Mouse (Mus musculus) left cerebral cortex, postnatal 14 days (tissue): Measurements from ENCODE around the gene Scml4. TPM values are rescaled to one million over a fixed set of nuclear protein-coding genes. Genes with fewer than 3 reads are reported as not detected.

Source experiments
- DNase-seq, 2 experiments: peaks; one replicate each; pipeline ENCODE4 v3.0.0; 2021 to 2022; ENCODE audit warnings: low spot score in 2 of 2, mixed read lengths in 1 of 2
- intact Hi-C: fragments of 180-260 bp; cut with DNase I; formaldehyde crosslinking; loops from one replicate; pipeline ENCODE4 v1.15.1; 2025
- total RNA-seq, 2 experiments: library from RNA; stranded (reverse); gene quantifications; 2 replicates each; pipeline ENCODE4 v1.2.3; 2021

Scml4 gene
- total RNA-seq, 2 experiments from 2014 or later = 4.1 to 5.4 TPM

DNA sequence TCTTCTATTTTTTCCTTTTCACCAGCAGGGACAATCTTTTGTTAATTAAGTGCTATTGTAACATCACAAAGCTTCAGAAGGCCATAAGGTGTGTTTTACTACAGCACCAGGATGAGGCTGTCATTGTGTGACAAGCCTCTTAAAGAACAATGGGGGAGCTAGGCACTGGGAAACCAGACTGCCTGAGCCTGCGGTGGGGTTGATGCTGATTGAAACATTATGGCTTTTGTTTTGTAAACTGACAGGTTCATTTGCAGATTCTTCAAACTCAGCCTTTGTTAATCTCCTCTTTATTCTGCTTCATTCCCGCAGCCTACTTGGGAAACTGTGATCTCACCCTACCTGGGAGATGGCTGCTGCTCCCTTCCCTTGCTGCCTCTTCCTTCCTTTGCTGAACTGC, 108.2 kb downstream of the Scml4 start:
- no peak for DNase-seq
- intact Hi-C loops = no loop called here

DNA sequence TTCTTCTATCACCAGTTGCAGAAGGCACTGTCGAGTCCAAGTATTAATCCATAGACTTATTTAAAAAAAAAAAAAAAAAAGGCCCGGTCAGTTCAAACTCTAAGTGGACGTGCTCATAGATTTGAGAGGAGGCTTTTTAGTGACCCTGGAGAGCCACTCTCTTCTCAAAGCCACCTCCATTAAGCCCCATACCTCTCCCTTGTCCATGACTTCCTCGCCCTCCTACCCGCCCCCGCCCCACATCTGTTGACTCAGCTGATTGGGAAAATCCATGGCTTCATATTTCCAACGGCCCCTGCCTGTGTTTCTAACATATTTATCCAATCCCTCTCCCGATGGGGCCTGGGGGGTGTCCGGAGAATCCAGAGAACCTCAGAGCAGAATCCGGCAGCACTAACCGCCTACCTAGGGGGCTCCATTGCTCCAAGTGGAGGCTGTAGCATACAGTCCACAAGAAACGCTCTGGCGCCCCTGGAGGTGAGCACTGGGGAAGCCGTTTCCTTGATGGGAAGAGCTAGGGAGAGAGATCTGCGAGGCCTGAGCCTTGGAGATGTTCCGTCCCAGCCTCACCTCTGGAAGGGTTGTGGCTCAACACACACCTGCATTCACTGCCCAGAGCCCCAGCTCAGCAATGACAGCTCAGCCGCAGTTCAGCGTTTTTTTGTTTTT, 112.5 kb downstream of the Scml4 start:
- intact Hi-C loops = no loop called here
- DNase-seq = peak; percentile 77 to 83

DNA sequence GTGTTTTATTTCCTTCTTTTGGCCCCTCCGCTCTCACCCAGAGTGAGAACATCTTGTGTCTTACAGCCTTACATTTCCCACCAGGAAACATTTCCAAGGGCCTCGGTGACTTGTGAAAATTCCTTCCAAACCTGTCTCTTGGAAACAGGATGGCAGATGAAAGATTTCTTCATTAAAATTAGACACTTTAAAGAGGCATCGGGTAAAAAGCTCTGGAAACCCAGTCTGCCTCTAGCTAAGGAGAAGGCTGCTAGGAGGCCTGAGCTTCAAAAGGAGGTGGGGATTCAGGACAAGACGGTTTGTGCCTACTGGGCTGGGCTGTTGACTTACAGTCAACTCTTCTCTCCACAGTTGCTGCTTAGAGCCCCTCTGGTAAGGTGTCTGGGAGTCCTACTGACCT, 113.4 kb downstream of the Scml4 start:
- DNase-seq = peak in 1 of 2 experiments; percentile 31
- intact Hi-C loops = no loop called here

DNA sequence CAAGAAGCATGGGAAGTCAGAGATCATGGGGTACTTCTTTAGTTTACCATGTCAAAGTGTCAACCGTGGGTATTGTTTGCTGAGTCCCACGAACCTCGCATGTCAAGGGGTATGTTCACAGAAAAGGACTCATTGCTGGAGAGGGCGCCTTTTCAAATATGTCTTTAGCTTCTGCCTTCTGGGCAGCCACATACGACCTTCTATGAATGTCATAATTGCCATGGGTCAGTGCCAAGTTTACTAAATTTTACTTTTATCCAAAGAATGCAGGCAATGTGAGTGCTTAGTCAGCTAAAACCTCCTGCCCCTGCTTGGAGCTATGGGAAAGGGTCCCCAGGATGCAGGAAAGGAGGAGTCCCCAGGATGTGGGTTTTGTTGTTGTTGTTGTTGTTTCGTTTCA, 116.4 kb downstream of the Scml4 start:
- intact Hi-C loops = no loop called here
- no peak for DNase-seq

DNA sequence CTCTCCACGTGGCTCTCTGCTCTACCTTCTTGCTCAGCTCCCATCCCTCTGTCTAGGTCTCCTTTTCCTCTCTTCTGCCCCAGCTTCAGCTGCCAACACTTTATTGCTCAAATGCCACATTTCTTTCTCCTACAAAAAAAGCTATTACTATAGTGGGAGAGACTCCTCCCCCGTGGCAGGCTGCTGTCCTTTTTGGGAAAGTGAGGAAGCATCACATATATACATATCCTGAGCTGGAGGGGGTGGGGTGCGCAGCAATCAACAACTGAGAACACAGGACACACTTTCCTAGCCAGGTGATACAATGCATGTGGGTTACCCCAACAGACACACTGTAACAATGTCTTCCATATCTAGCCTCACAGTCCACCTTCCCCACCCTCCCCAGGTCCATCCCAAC, 118.2 kb downstream of the Scml4 start:
- peak in 1 of 2 experiments; percentile 33 for DNase-seq
- intact Hi-C loops = no loop called here

DNA sequence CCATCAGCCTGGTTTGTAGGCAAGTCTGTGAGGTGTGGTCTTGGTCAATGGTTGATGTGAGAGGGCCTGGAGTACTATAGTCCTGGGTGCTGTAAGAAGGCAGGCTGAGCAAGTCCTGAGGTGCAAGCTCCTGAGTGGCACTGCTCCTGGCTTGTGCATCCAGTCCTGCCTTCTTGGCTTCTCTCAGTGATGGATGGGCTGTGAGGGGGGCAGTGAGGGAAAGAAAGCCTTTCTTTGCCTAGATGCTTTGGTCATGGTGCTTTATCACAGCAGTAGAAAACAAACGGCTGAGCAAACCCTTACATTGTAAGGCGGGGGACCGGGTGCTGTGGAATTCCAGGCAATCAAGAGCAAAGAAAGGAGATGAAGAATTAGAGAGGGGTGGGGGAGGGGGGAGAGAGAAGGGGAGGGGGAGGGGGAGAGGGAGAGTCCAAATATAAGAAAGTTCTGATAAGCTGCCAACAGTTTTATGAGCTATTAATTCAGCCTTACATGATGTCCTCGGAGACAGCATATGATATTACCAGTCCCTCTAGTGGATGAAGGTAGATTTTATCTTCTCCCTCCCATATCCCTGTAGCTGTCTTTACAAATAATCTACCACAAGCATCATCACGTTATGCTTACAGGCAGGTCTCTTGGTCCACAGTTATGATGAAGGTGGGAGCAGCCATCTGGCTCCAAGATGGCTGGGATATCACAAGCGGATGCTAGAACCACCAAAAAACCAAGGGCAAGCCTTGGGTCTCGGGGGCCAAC, 121.0 kb downstream of the Scml4 start:
- intact Hi-C loops = no loop called here
- no peak for DNase-seq

DNA sequence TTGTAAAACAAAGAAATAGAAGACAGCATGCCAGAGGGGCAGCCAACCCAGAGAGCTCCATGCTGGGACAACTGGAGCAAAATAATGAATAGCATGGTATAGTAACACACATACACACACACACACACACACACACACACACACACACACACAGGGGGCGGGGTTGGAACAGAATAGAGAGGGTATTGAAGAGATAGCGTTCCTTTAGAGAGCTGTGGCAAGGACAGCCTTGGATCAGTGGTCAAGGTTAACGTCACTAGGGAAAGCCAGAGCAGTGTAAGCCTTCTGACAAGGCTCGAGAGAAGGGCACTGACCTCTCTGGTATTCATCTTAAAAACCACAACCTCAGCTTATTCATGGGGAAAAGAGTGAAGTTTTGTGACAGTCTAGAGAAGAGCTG, 124.7 kb downstream of the Scml4 start:
- no peak for DNase-seq
- intact Hi-C loops = loop anchor here (5.0 kb wide), 1 partner anchor 148 kb away; no protein-coding TSS in a partner anchor

DNA sequence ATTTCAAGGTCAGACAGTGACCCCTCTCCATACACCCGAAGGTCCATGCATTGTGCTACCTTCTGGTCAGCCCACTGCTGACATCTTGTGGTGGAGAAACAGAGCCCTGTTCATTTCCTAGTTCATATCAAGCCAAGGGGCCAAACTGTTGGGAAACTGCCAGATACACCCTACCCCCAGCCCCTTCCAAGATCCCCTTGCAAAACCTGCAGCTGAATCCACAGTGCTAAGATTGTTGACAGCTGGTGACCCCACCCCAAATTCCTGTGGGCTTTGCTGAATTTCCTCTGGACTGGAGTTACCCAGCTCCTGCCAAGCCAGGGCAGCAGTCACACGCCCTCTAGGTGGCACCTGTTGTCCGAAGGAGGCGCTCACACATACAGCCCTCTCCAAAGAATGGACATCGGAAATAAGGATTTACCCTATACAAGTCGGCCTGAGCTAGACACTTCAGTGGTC, 127.5 kb downstream of the Scml4 start:
- intact Hi-C loops = loop anchor here (5.0 kb wide), 1 partner anchor 150 kb away; no protein-coding TSS in a partner anchor
- no peak for DNase-seq

DNA sequence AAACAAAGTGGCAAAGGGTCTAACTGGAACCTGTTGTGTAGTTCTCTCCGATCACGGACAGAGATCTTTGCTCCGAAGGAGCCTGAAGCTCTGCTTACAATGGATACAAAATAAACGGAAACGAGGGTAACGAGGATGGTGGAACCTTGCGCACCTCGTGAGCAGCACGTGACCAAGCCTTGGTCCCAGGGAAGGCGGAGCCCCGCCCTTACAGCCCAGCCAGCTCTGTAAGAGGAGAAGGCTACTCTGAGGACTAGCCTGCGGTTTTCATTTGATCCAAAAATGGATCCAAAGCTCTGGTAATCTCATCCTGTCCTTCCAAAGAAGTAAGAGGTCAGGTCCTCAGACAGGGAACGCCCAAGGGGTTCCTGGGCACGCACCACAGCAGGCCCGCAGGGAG, 128.5 kb downstream of the Scml4 start:
- no peak for DNase-seq
- intact Hi-C loops = loop anchor here (5.0 kb wide), 1 partner anchor 151 kb away; no protein-coding TSS in a partner anchor

DNA sequence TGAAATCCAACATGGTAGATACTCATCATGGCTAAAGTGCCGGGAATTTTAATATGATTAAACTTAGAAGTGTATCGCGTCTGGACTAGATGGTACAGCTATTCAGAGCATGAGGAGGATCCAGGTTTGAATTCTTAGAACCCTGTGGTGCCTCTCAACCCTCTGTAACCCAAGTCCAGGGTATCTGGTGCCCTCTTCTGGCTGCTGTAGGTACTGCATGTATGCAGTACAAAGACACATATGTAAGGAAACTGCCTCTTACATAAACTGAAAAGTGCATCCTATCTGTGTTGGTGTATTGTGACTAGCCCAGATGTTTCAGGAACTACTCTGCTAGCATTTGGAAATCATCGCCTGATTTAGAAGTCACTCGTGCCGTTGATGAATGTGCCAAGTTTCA, 129.7 kb downstream of the Scml4 start:
- peak; percentile 43 to 53 for DNase-seq
- intact Hi-C loops = loop anchor here (2.0 to 5.0 kb wide), 2 partner anchors 31 to 153 kb away; no protein-coding TSS in a partner anchor

DNA sequence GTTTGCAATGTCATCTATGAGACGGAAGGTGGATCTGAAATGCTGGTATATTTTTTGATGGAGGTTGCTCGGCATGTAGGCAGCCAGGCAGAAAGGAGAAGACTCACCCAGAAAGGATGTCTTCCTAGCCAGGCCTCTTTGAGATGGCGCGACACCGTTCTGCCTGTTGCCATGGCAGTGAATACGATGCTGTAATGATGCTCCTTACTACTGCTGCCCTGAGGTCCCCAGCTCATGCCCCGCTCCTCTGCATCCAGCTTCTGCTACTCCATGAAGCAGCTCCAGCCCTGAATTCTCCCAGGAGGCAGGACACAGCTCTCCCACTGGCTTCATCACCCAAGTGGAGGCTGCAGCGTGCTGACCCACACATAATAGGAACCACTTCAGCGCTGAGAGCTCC, 130.8 kb downstream of the Scml4 start:
- intact Hi-C loops = loop anchor here (2.0 kb wide), 1 partner anchor 32 kb away; no protein-coding TSS in a partner anchor
- no peak for DNase-seq

DNA sequence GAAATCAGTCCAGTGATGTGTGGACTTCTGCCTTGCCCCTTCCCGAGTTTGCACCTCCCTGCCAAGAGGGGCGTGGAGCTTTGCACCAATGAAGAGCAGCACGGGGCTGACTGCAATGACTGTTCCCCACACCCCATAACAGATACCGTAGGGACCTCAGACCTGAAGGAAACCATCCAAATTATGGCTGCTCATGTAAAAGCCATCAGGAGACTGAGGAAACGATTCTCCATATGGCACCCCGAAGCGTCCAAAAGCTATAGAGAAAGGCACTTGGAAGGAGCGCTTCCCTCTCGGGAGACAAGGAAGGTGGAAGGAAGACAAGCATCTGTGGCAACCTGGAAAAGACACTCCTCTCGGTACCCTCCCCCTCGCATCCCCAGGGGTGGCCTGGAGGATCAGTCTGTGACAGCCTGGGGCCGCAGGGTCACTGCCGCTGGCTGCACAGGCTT, 134.2 kb downstream of the Scml4 start:
- intact Hi-C loops = no loop called here
- DNase-seq = no peak

DNA sequence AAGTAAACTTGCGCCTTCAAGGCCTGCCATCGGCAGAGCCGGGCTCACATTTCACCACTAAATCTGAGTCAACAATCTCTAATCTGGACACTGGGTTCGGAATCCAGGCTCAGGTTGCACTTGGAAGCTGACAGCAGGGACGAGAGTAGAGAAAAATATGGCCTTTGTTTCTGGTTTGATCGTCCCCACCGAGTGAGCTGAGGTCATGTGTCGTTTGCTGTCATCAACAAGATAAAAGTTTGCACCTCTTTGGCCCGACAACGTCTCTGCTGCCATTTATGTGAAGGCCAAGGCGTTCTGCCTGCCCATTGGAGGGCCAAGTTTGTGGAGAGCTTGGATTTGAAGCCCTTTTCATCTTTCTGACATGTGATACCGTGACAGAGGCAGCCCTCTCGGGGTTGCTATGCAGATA, 135.3 kb downstream of the Scml4 start:
- intact Hi-C loops = no loop called here
- DNase-seq = no peak

DNA sequence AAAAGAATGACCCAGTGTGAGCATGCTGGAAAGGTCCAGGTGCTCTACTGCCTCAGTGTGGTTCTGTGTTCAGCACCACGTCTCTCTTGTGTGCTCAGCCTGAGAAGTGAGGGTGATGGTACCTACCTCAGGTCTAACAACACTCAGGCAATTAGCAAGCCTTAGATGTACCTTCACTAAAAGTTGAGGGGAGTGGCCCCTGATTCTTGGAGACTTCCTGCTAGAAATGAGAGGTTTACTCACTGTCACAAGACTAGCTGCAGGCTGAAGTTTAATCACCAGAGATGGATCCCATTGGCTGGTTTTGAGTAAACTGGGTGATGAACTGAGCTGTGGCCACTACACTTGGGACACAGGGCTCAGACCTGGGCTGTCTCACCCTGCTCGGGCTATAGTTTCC, 137.1 kb downstream of the Scml4 start:
- intact Hi-C loops = no loop called here
- DNase-seq = no peak

DNA sequence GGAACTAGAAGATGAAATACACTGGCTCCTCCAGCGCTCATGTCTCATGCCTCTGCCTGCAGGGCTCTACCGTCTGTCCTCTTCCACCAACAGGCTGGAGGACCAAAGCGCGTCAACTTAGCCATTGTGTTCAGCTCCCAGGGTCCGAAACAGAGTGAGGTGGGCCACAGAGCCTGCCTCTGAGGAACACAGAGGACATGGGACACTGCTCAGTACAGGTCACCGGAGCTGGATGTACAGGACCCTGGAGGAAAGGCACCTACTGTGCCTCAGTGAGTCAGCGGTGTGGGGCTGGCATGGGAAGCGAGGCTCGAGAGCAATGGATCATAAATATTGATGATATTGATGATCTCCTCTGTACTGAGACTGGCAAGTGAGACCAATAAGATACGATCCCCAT, 139.2 kb downstream of the Scml4 start:
- DNase-seq = no peak
- intact Hi-C loops = no loop called here

DNA sequence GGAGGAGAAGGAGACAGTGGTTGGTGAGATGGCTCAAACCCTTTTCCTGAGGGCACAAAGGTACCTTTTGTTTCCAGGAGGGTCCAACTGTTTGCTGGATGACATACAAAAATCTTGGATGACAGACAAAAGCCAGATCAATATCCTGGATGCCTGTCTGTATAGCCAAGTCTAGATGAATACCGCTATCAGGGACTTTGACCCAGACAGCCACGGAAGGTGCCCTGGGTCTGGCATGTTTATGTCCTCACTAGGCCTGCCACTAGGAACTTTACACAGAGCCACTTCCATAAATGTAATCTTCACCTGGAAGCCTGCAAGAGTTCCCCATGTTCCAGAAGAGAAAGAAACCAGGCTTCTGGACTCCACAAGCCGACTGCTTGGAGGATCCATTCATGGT, 141.3 kb downstream of the Scml4 start:
- no peak for DNase-seq
- intact Hi-C loops = loop anchor here (10.0 kb wide), 1 partner anchor 293 kb away; no protein-coding TSS in a partner anchor

DNA sequence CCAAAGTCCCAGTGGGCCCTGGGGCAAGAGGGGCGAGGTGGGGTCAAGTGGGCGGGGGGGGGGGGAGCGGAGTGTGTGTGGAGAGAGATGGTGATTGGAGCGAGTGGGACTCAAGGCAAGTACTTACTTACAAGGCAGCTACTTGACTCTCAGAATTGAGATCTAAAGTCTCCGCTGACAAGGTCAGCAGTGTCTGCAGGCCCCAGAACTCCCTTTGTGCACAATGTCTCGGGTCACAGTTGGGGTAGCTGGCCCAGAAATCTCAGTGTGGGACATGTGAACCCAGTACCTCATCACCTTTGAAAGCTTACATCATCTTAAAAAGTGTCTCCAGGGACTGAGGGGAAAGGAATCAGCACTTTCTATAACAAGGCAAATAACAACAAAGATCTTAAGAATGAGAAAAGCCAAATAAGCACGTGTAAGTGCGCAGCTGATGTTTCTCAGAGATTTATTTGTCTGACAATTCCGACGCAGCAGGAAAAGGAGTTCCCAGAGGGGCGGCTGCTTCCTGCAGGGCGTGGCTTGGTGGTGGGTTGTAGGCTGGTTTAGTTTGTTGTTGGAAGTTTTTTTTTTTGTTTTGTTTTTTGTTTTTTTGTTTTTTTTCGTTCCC, 142.0 kb downstream of the Scml4 start:
- no peak for DNase-seq
- intact Hi-C loops = loop anchor here (10.0 kb wide), 1 partner anchor 293 kb away; no protein-coding TSS in a partner anchor

DNA sequence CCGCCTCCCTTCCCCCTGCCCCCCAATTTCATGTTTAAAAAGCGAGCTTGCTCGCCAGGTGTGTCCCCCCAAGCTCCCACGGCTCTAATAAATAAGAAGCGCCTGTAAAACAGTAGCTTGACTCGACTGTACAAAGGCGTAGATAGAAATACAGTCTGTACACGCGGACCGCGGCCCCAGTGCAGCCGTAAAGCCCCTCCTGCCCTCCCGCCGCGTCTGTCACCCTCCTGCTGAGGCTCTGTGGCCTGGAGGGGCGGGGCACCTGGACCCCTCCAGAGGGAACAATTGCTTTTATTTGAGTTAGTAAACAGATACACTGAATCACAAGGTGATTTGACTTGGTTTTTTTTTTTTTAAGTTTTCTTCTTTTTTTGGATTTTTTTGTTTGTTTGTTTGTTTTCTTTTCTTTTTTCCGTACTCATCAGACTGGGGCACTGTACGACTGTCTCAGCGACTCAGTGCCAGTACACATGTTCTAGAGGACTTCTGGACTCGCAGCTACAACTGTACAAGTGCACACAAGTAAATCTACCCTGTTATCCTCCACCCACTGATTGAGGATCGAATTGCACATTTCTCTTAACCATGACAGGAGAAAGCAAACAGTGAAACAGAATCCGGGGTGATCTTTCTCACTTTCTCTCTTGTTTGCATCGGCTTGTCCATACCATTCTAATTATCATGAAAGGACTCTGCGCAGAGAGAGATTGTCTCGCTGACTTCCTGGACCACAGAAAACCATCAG, 142.7 kb downstream of the Scml4 start:
- no peak for DNase-seq
- intact Hi-C loops = loop anchor here (10.0 kb wide), 1 partner anchor 292 kb away; no protein-coding TSS in a partner anchor

DNA sequence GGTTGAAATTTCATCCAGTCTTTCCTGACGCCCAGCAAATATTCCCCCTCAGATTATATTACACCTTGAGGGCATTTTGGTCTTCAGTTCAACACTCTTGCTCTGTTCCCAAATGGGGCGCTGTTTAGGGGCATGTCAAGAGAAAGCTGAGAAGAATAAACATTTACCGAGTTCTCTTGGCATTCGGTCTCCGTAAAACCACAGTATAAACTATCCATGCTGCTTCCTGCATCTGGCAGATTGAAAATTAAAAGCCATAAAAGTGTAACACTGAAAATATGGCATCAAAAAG, 143.2 kb downstream of the Scml4 start:
- no peak for DNase-seq
- intact Hi-C loops = loop anchor here (10.0 kb wide), 1 partner anchor 291 kb away; no protein-coding TSS in a partner anchor
